Mouse (Mus musculus): ENCODE results near the gene Psmb11. TPM values are rescaled to one million over a fixed set of nuclear protein-coding genes. Genes with fewer than 3 reads are reported as not detected.

Psmb11 gene
- not detected for total RNA-seq (2021)
- long read RNA-seq, experiment 1: 0 reads
- long read RNA-seq, experiment 2: 0 reads

DNA sequence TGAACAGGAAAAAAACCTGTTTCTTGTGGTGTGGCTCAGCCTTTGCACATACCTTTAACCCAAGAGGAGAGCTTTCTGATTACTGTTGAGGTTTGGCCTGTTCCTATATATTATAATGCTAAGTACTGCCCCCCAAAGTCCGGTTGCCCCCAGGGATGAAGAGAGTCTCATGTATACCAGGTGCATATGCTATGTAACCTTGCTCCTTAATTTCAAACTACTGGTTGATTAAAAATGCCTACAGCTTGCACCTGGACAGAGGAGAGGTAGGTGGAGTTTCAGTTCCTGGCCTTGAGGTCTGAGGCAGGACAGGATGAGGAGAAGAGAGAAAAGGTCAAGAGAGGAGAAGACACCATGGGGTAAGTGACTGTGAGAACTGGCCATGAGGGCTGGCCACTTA lies at the start of gene Psmb11:
Gene Psmb11, plus strand, starts transcription at position 301 of the 400 bp plus-strand sequence.
- DNase-seq: no peak

- DNase-seq: no peak
These were observed 49.1 kb upstream of the Psmb11 start for GRCm38 (mm10) chr14:54572122-54572521.

DNA sequence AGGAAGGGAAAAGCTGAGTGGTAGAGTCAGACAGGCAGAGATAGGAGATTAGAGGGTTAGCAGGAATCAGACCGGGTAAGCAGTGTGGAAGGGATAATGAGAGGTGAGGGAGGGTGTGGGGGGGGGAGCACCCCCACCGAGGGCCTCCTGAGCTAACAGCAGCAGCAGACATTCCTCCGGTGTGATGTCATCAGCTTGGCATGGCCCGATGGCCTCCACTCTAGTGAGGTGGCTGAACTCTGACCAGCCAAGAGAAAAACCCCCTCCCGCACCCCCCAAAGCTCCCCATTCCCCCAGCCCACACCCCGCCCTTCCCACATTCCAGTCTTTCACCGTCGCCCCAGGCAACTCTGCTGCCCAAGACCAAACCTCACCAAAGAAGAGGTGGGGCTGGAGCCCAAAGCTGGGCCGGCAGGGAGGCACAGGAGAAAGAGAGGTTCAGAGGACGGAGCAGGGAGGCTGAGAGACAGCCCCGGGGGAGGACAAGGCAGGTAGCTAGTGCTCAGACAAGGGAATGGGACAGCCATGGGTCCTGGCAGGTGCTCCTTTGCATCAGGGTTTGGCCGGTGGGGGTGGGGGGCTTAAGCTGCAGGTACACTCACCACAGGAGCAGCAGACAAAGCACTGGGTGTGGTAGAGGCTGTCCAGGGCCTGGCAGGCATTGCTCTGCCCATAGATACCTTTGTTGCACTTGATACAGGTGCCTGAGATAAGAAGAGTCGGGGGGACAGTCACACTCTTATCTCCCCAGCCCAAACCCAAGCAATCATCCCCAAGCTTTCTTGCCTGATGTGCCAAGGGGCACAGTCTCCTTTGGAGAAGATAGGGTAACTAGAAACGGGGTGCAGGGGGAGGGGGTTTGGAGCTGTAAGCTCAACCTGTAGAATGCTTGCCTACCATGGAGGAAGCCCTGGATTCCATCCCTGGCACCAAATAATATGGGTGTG lies 48.2 kb upstream of the Psmb11 start:
- peak in 1 of 2 experiments; percentile 54 for DNase-seq

DNA sequence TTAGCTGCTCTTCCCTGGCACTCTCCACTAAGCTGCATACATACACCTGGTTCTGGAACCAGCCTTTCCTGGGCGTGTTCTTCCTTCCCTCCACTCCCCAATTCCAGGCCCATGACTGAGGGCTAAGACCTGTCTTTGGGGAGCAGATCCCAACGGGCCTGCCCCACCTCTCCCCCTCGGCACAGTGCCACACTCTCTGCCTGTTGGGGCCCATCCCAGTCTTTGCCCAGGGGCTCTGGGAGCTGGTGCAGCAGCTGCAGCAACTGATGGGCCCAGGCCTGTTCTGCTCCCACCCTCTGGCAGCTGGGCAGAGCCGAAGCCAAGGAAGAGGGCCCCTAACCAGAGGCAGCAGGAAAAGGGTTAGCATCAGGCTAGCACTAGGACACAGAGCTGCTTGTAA lies 47.0 kb upstream of the Psmb11 start:
- DNase-seq: no peak

DNA sequence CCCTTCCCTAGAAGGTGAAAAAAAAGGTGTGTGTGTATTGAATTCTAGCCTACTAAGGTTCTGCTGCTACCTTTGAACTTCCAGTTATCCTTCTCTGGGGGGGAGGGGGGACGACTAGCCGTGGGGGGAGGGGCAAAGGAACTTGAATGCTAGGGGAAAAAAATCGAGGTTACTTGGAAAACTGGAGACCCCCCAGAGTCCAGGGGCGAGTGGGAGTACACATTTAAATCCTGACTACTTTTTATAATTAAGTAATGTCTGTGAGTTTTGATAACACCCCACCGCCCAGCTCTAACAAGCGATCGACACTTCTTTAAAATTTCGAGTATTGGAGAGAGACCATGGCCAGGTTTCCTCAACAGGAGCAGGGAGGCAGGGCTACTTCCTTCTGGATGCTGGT lies 46.2 kb upstream of the Psmb11 start:
- DNase-seq: no peak

GRCm38 (mm10) chr14:54575631-54576030 lies 45.6 kb upstream of the Psmb11 start:
- peak; percentile 69 to 74 for DNase-seq

- DNase-seq: peak in 1 of 2 experiments; percentile 53
These were observed 44.8 kb upstream of the Psmb11 start for GRCm38 (mm10) chr14:54576241-54577088.

- DNase-seq: peak; percentile 94 to 95
These were observed 43.9 kb upstream of the Psmb11 start, which contains the start of gene Ajuba for GRCm38 (mm10) chr14:54577089-54577982. TSS of gene Ajuba (minus strand) at chr14:54577558.

GRCm38 (mm10) chr14:54578063-54578462 lies 43.2 kb upstream of the Psmb11 start:
- DNase-seq: peak in 1 of 2 experiments; percentile 60

- DNase-seq: peak in 1 of 2 experiments; percentile 48
These were observed 41.6 kb upstream of the Psmb11 start for GRCm38 (mm10) chr14:54579638-54580037.

DNA sequence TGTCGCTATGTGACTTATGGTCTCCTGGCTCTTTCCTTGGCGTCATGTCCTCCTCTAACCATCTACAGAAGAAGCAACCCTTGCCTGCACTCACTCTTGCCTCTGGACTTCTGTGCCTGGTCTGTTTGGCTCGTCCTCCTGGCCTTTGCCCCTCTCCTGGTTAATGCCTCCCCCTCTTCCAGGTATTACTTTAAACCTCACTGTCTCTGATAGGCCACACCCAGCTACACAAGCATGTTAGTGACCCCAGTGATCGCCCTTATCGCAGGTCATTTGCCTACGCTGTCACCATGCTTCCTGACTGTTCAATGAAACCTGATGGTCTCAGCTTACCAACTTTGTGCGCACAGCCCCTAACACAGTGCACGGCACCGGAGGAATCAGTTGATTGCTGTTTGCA lies 38.7 kb upstream of the Psmb11 start:
- DNase-seq: no peak

- DNase-seq: peak; percentile 65 to 80
These were observed 37.4 kb upstream of the Psmb11 start for GRCm38 (mm10) chr14:54583681-54584338.

DNA sequence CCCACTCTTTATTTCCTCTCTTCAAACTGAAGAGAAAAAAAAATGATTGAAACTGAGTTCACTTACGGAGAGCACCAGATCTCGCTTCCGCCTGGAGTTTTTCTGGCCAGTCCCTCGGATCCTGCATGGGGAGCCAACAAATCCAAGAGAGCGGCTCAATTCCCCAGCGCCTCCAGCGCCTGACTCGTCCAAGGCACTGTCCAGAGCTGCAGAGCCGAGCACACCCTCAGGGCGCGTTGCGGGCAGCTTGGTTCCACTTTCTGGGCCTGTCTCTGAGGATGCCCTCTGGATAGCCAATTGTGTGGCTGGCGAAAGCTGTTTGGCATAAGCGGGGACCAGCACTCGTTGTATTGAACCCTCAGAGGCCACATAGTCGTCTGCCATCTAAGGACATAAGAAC lies 30.2 kb upstream of the Psmb11 start:
- DNase-seq: no peak

- DNase-seq: peak; percentile 65 to 76
These were observed 28.8 kb upstream of the Psmb11 start for GRCm38 (mm10) chr14:54592319-54592934.

DNA sequence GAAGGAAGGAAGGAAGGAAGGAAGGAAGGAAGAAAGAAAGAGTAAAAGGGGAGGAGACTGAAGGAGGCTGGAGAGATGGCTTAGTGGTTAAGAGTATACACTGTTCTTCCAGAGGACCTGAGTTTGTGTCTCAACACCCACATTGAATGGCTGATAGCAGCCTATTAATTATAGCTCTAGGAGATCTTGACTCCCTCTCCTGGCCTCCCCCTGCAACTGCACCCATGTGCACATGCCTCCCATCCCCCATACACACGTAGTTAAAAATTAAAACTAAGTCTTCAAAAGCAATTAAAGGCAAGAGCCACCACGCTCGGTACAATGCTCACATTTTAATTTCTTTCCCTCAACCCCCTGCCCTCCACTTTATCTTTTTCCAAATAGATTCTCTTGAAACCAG lies 27.2 kb upstream of the Psmb11 start:
- no peak for DNase-seq

- DNase-seq: no peak
These were observed 26.4 kb upstream of the Psmb11 start for GRCm38 (mm10) chr14:54594631-54595414.

- DNase-seq: no peak
These were observed 24.1 kb upstream of the Psmb11 start for GRCm38 (mm10) chr14:54597084-54597483.

DNA sequence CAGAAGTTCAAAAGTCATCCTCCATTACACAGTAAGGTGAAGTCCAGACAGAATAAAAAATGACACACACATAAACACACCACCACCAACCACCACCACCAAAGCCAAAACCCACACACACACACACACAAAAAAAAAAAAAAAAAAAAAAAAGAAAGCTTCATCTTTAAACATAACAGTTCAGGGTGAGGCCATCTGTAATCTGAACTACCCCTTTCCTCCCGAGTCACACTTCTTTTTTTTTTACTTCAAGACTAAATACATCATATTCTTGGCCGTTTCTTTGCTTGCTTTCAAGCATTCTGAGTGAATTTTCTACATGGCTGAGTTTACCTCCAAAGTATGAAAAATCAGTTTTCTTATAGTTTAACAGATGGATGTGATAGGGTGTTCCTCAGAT lies 19.6 kb upstream of the Psmb11 start:
- DNase-seq: no peak

DNA sequence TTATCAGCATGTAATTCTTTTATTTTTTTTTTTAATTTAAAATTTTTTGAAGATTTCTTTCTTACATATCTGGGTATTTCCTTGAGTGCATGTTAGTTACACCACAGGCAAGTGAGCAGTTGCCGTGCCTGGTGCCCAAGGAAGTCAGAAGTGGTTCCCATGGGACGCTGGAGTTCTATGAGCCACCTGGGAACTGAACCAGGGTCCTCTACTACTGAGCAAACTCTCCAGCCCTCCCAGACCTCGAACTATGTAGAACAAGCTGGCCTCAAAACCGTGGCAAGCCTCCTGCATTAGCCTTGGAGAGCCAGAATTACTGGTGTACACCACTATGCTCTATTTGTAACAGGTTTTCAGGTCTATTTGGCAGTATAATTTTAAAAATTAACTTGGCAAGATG lies 18.6 kb upstream of the Psmb11 start:
- no peak for DNase-seq

Measured in heart, adult 18-20 months (tissue).